Mouse (Mus musculus) liver, postnatal 0 days (tissue): ENCODE measurements at regions not wholly inside any gene's neighbourhood (a gene's known extent, or its start where the extent isn't known, plus 50 kb on each side); places are given as distances from the start of the nearest gene placed in this dataset.

ENCODE experiments used
- CTCF ChIP-seq: sonication (generic); IDR thresholded peaks from 2 replicates; pipeline ENCODE4 v1.5.1; 2016; ENCODE audit warnings: antibody characterized with exemption, low read depth
- EP300 ChIP-seq: IDR thresholded peaks from 2 replicates; pipeline ENCODE4 v1.6.1; 2016; ENCODE audit warnings: antibody characterized with exemption, low read depth, mild to moderate bottlenecking

GRCm38 (mm10) chr6:51798577-51799240, 213.6 kb downstream of the Skap2 start:
- TF ChIP-seq CTCF (no peak), EP300 (no peak)
